Mouse (Mus musculus): ENCODE measurements around the gene Tcte2.
"Not testable (repeated sequence)": the region's sequence is repeated elsewhere in the genome, so short reads cannot be mapped to it uniquely, and the experiment has no call there.

Tcte2 gene

DNA sequence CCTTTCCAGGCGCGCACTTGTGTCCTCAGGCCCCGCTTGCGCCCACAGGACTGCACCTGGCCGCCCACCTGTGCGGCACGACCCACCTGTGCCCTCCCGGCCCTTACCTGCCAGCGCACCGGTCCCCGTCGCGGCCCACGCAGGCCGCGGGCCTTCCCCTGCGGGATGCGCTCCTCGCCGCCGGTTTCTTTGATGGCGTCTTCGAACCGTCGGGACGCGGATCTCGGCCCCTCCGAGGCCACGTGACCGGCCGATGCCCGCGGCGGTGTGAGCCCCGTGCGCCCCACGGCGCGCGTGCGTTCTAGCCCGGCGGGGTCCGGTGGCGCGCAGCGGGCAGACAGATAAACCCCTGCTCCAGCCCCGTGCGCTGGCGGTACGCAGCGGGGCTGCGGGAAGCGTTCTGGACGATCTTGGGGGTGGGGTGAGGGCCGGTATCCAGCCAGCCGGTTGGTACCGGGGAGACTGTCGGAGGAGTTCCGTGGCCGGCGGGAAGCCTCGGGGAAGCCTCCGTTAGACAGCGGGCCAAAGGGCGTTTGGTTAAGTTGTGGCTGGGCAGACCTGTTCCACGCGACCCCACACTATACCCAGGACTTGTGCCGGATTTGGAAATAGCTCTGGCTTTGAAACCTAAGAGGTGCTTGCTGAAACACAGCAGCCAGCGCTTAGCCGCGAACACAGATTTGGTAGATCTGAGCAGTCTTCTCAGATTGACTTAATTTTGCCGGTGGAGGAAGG lies at the start of gene Tcte2:
Gene Tcte2 (minus strand): TSS at position 647 of the 735 bp plus-strand sequence.
- DNase-seq (ENCODE audit: low read depth, low spot score) = no peak

DNA sequence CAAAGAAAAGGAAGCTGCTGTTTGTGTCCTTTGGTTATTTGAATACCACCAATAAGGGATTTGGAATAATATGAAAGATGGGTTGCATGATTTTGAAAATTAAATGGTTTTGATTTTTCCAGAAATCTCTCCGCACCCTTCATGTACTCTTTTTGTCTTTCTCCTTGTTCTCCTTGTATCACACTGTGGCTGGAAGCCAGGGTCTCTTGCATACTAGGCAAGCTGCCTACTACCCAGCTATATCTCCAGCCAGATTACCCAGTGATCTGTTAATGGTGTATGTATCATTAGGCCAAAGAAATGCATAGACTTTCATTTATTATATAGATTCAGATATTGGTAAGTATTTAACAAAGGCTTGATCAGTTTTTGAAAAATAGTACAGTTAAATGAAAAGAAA lies 44.4 kb upstream of the Tcte2 start:
- DNase-seq (ENCODE audit: low read depth, low spot score) = no peak

- DNase-seq (ENCODE audit: low read depth, low spot score) = no peak
Observed at GRCm38 (mm10) chr17:13802836-13803408, 41.3 kb upstream of the Tcte2 start.

GRCm38 (mm10) chr17:13797691-13798090 lies 36.1 kb upstream of the Tcte2 start:
- DNase-seq (ENCODE audit: low read depth, low spot score) = no peak

DNA sequence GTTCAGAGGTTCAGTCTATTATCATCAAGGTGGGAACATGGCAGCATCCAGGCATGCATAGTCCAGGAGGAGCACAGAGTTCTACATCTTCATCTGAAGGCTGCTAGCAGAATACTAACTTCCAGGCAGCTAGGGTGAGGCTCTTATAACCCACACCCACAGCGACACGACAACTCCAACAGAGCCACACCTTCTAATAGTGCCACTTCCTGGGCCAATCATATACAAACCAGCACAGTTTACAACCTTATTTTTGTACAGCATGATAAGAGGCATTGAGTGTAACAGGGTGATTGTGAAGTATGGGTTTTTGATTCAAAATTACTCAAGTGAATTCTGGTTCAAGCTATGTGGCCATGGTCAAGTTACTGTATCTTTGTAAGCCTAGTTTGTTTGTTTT lies 28.4 kb upstream of the Tcte2 start:
- DNase-seq (ENCODE audit: low read depth, low spot score) = not testable (repeated sequence)

GRCm38 (mm10) chr17:13783469-13783868 lies 21.8 kb upstream of the Tcte2 start:
- no peak for DNase-seq (ENCODE audit: low read depth, low spot score)

- DNase-seq (ENCODE audit: low read depth, low spot score) = no peak
Observed at GRCm38 (mm10) chr17:13781948-13782347, 20.3 kb upstream of the Tcte2 start.

- no peak for DNase-seq (ENCODE audit: low read depth, low spot score)
Observed at GRCm38 (mm10) chr17:13778865-13779264, 17.2 kb upstream of the Tcte2 start.

DNA sequence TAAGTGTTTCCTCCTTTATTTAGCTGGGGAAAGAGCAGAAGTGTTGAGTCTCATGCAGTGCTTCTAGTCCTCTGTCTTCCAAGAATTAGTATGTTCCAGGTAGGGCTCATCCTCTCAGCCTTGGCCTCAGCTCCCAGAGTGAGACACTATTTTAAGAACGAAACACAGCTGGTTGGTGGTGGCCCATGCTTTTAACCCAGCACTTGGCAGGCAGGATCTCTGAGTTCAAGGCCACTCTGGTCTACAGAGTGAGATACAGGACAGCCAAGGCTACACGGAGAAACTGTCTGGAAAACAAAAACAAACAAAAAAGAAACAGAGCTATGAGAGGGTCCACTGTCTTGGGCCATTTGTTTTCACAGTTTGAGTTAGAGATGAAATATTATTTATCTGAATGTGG lies 16.1 kb upstream of the Tcte2 start:
- no peak for DNase-seq (ENCODE audit: low read depth, low spot score)

DNA sequence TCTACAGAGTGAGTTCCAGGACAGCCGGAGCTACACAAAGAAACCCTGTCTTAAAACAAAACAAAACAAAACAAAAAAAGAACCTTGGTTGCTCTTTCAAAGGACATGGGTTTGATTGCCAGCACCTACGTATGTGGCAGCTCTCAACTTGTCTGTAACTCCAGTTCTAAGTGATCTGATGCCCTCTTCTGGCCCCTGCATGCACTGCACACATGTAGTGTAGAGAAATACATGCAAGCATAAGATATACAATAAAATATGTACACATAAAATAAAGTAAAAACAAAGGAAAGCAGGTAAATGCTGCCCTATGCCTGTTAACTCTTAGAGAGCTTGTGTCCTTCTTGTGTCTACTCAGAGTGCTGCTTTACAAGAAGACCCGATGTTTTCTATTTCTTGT lies 7.6 kb upstream of the Tcte2 start:
- DNase-seq (ENCODE audit: low read depth, low spot score) = no peak

- DNase-seq (ENCODE audit: low read depth, low spot score) = no peak
Observed at GRCm38 (mm10) chr17:13768531-13768930, 6.9 kb upstream of the Tcte2 start.

GRCm38 (mm10) chr17:13764911-13765310 lies 3.3 kb upstream of the Tcte2 start:
- not testable (repeated sequence) for DNase-seq (ENCODE audit: low read depth, low spot score)

- no peak for DNase-seq (ENCODE audit: low read depth, low spot score)
Observed at GRCm38 (mm10) chr17:13763819-13764218, 2.2 kb upstream of the Tcte2 start.

- no peak for DNase-seq (ENCODE audit: low read depth, low spot score)
Observed at GRCm38 (mm10) chr17:13760675-13761178, 898 bp downstream of the Tcte2 start.

GRCm38 (mm10) chr17:13759853-13760627 lies 1.6 kb downstream of the Tcte2 start, which contains the start of gene Afdn:
Gene Afdn, plus strand, starts transcription at chr17:13760539.
- DNase-seq (ENCODE audit: low read depth, low spot score) = peak; percentile 72

- no peak for DNase-seq (ENCODE audit: low read depth, low spot score)
Observed at GRCm38 (mm10) chr17:13759156-13759852, 2.3 kb downstream of the Tcte2 start.

- DNase-seq (ENCODE audit: low read depth, low spot score) = no peak
Observed at GRCm38 (mm10) chr17:13758586-13758985, 3.0 kb downstream of the Tcte2 start.

DNA sequence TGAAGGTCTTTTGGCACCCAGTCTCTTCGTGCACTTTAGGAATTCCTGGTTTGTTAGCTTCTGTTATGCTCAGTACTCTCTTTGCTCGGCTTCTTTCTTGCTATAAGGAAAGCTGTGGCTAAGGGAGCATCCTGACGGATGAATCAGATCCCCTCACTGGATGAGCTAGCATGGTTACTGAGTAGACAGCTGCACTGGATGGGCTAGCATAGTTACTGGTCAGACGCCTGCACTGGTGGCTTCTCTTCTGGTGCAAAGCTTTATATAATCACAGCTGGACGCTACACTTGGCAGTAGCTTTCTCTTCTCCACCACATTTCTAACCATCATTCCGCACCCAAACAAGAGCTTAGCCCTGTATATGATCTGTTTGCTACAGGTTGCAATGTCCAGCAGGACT lies 6.7 kb downstream of the Tcte2 start:
- DNase-seq (ENCODE audit: low read depth, low spot score) = no peak

DNA sequence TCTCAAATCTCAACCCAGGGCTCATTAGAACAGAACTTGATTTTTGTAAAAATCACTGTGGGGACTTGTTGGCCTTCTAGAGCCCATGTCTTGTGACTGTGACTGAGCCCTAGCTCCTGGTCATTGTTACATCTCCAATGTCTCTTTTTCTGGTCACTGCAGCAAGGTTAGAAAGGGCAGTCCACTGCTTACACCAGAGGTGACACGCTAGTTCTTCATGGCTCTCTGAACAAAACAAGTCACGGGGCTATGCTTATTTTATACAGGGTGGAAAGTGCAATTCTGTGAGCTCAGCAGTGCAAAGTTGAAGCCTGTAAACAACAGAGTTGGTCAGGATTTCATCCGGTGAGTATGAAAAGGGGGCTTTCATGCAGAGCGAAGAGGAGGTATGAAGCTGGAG lies 7.7 kb downstream of the Tcte2 start:
- no peak for DNase-seq (ENCODE audit: low read depth, low spot score)

DNA sequence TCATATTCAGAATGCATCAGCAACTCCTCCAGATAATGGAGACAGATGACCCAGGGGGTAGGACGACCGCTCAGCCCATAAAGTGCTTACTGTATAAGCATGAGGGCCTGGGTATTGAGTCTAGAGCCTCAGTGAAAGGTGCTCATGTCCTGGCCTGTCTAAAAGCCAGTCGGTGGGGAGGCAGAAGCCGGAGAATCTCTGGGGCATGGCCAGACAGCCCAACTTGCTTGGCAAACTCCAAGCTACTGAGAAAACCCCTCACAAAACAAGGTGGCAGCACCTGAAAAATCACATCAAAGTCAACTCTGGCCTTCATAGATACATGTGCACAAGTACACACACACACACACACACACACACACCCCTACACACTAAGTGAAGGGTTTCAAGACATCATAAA lies 12.6 kb downstream of the Tcte2 start:
- no peak for DNase-seq (ENCODE audit: low read depth, low spot score)

DNA sequence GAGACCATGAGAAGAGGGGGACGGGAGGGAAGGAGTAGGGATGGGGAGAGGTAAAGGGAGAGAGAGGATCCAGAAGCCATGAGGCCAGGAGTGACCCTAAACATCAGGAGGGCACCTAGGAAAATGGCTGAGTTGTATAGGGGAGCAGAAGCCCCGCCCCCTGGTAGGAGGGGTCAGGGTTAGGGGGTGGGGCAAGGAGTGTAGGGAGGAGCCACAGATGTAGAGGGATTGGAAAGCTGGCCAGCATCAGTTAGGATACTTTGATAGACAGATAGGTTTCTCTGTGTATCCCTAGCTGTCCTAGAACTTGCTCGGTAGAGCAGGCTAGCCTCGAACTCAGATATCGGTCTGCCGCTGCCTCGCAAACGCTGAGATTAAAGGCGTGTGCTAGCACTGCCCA lies 13.9 kb downstream of the Tcte2 start:
- DNase-seq (ENCODE audit: low read depth, low spot score) = no peak

DNA sequence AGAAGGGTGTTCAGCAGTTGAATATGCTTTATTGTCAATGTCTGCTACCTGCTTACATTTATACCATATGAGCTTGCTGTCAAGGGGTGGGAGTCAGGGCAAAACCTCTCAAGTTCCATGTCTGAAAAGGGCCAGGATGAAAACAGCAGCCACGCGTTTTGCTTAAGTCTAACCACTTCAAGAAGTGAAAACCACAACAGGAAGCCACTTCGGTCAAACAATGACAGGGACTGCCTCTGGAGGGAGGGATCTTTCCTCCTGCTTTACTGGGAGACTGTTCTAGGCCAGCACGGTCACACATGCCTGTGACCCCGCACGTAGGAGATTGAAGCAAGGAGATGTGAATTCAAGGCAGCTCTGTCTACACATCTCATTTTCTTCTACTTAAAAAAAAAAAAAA lies 15.3 kb downstream of the Tcte2 start:
- no peak for DNase-seq (ENCODE audit: low read depth, low spot score)

Measured in embryo, embryonic 11.5 days (tissue).